Mouse (Mus musculus) limb, embryonic 14.5 days (tissue): ENCODE data around the gene Serinc2. TPM values are rescaled to one million over a fixed set of nuclear protein-coding genes. Genes with fewer than 3 reads are reported as not detected.
A peak's percentile ranks its signal among the peaks of the same experiment; 100 is the strongest.
"Not testable (repeated sequence)": the region's sequence is repeated elsewhere in the genome, so short reads cannot be mapped to it uniquely, and the experiment has no call there.

Experiments
- ATAC-seq: fragments of 200-750 bp; cut with Nextera tagmentation; 2 replicates; pipeline ENCODE4 v1.8.0; 2017; ENCODE audit warnings: low read depth, moderate number of reproducible peaks, moderate TSS enrichment; ENCODE audit not compliant: low FRiP score
- DNase-seq: peaks from one replicate; pipeline ENCODE4 v3.0.0-alpha.2; 2015; ENCODE audit warnings: low spot score
- H3K27ac ChIP-seq: fragments of 300-500 bp; sonication (generic); replicated peaks from 2 replicates; pipeline ENCODE4 v1.5.1; 2014; ENCODE audit warnings: low read depth, mild to moderate bottlenecking, low read length, moderate library complexity, mixed read lengths
- H3K27me3 ChIP-seq: fragments of 300-500 bp; sonication (generic); 2 replicates; pipeline ENCODE4 v1.6.1; 2014; ENCODE audit warnings: low read length, mixed read lengths; ENCODE audit not compliant: control insufficient read depth, insufficient read depth
- H3K36me3 ChIP-seq: fragments of 300-500 bp; sonication (generic); 2 replicates; pipeline ENCODE4 v1.6.1; 2014; ENCODE audit warnings: mild to moderate bottlenecking, low read length, moderate library complexity, mixed read lengths; ENCODE audit not compliant: control insufficient read depth, insufficient read depth
- H3K4me1 ChIP-seq: fragments of 300-500 bp; sonication (generic); 2 replicates; pipeline ENCODE4 v1.6.1; 2014; ENCODE audit warnings: antibody characterized with exemption, low read length, mixed read lengths; ENCODE audit not compliant: control insufficient read depth, insufficient read depth
- H3K4me2 ChIP-seq: fragments of 300-500 bp; sonication (generic); replicated peaks from 2 replicates; pipeline ENCODE4 v1.6.1; 2014; ENCODE audit warnings: low read depth, mild to moderate bottlenecking, low read length, moderate library complexity; ENCODE audit not compliant: severe bottlenecking
- H3K4me3 ChIP-seq: fragments of 300-500 bp; sonication (generic); replicated peaks from 2 replicates; pipeline ENCODE4 v1.5.1; 2014; ENCODE audit warnings: low read length
- H3K9ac ChIP-seq: fragments of 300-500 bp; sonication (generic); 2 replicates; pipeline ENCODE4 v1.6.1; 2014; ENCODE audit warnings: mild to moderate bottlenecking, low read depth, low read length, moderate library complexity; ENCODE audit not compliant: severe bottlenecking
- H3K9me3 ChIP-seq: fragments of 300-500 bp; sonication (generic); 2 replicates; pipeline ENCODE4 v1.6.1; 2016; ENCODE audit warnings: low read length; ENCODE audit not compliant: control insufficient read depth
- POLR2A ChIP-seq: fragments of 200-500 bp; IDR thresholded peaks from 2 replicates; pipeline ENCODE4 v1.8.0; 2012; ENCODE audit warnings: inconsistent platforms, mild to moderate bottlenecking, moderate library complexity, borderline replicate concordance; ENCODE audit not compliant: insufficient read depth, insufficient read length; ENCODE audit errors: extremely low read depth
- WGBS: fragments of 180-500 bp; shearing (Covaris S2); extraction: QIAGEN DNeasy Blood & Tissue Kit; methylation state at CpG from one replicate; pipeline ENCODE4 v1.1.7; 2014; 5-methylcytosine and 5-hydroxymethylcytosine counted together
- polyA plus RNA-seq, 2 experiments: library from polyadenylated mRNA; depleted of rRNA in 1 of 2; stranded (reverse) in 1 of 2; unstranded in 1 of 2; fragments of >200 nt; fragmentation: Nextera tagmentation in 1 of 2; extraction: Ambion mirVana in 1 of 2; gene quantifications; 2 replicates each; pipeline versions ENCODE4 v1.2.1 to v1.2.3; 2012 to 2014

The Serinc2 gene
- polyA plus RNA-seq, 2 experiments = 150 to 161 TPM

- ATAC-seq = no peak
- Histone ChIP-seq H3K27me3 (no peaks in the 10 kb centered on the region), H3K27ac (no peak overlapping the region), H3K4me3 (no peak overlapping the region), H3K36me3 (peaks cover 48% of the 10 kb centered on the region), H3K9me3 (no peaks in the 10 kb centered on the region), H3K4me2 (no peak overlapping the region), H3K9ac (no peak overlapping the region), H3K4me1 (no peaks in the 10 kb centered on the region)
- 30% methylated on average over 7 of the region's 7 CpGs for WGBS
- no peak for DNase-seq
- TF ChIP-seq POLR2A = no peak
Observed at GRCm38 (mm10) chr4:130251172-130251705, 27.8 kb downstream of the Serinc2 start.

- Histone ChIP-seq H3K27ac (no peak overlapping the region), H3K4me3 (no peak overlapping the region), H3K9me3 (no peaks in the 10 kb centered on the region), H3K4me1 (no peaks in the 10 kb centered on the region), H3K4me2 (no peak overlapping the region), H3K27me3 (no peaks in the 10 kb centered on the region), H3K9ac (no peak overlapping the region), H3K36me3 (peaks cover 24% of the 10 kb centered on the region)
- WGBS = 84% methylated on average over 3 of the region's 3 CpGs
- no peak for TF ChIP-seq POLR2A
- ATAC-seq (no peak), DNase-seq (no peak)
Observed at GRCm38 (mm10) chr4:130248636-130249035, 30.4 kb downstream of the Serinc2 start.

- 0 out of 2 replicates have a peak, but pooled peaks have one; percentile 30 for ATAC-seq
- Histone ChIP-seq H3K4me3 (no peak overlapping the region), H3K4me1 (no peaks in the 10 kb centered on the region), H3K9ac (no peak overlapping the region), H3K27ac (no peak overlapping the region), H3K36me3 (peaks cover 8% of the 10 kb centered on the region; the same call in 1 of the 2 replicates), H3K27me3 (no peaks in the 10 kb centered on the region), H3K4me2 (no peak overlapping the region), H3K9me3 (no peaks in the 10 kb centered on the region)
- peak; percentile 74 for DNase-seq
- TF ChIP-seq POLR2A = no peak
- 1% methylated on average over 6 of the region's 6 CpGs for WGBS
Observed at GRCm38 (mm10) chr4:130246132-130246531, 32.9 kb downstream of the Serinc2 start.

- ATAC-seq = no peak
- Histone ChIP-seq H3K36me3 (peaks cover 1% of the 10 kb centered on the region; the same call in 1 of the 2 replicates), H3K27me3 (no peaks in the 10 kb centered on the region), H3K9ac (no peak overlapping the region), H3K27ac (no peak overlapping the region), H3K4me1 (no peaks in the 10 kb centered on the region), H3K4me3 (no peak overlapping the region), H3K4me2 (no peak overlapping the region), H3K9me3 (no peaks in the 10 kb centered on the region)
- no peak for DNase-seq
- WGBS = 75% methylated on average over 8 of the region's 8 CpGs
- no peak for TF ChIP-seq POLR2A
Observed at GRCm38 (mm10) chr4:130244749-130245148, 34.3 kb downstream of the Serinc2 start.

GRCm38 (mm10) chr4:130243621-130244020 is 35.4 kb downstream of the Serinc2 start:
- not testable (repeated sequence) for H3K4me2 ChIP-seq, H3K27me3 ChIP-seq, H3K27ac ChIP-seq, H3K4me3 ChIP-seq, ATAC-seq, DNase-seq, H3K9me3 ChIP-seq, H3K36me3 ChIP-seq, H3K9ac ChIP-seq, H3K4me1 ChIP-seq
- WGBS = 81% methylated on average over 1 of the region's 1 CpGs

- WGBS = 86% methylated on average over 5 of the region's 5 CpGs
- no peak for ATAC-seq
- H3K4me3 ChIP-seq = no peak overlapping the region
Observed at GRCm38 (mm10) chr4:130242956-130243355, 36.0 kb downstream of the Serinc2 start.

More at GRCm38 (mm10) chr4:130242956-130243355, 36.0 kb downstream of the Serinc2 start:
- Histone ChIP-seq H3K27ac (no peak overlapping the region), H3K27me3 (no peaks in the 10 kb centered on the region), H3K9me3 (no peaks in the 10 kb centered on the region), H3K36me3 (no peaks in the 10 kb centered on the region), H3K9ac (no peak overlapping the region), H3K4me1 (no peaks in the 10 kb centered on the region), H3K4me2 (no peak overlapping the region)
- DNase-seq = no peak
- TF ChIP-seq POLR2A = no peak
